ENCODE assay signal across 8 mouse cellular contexts in the genomic region with DNA sequence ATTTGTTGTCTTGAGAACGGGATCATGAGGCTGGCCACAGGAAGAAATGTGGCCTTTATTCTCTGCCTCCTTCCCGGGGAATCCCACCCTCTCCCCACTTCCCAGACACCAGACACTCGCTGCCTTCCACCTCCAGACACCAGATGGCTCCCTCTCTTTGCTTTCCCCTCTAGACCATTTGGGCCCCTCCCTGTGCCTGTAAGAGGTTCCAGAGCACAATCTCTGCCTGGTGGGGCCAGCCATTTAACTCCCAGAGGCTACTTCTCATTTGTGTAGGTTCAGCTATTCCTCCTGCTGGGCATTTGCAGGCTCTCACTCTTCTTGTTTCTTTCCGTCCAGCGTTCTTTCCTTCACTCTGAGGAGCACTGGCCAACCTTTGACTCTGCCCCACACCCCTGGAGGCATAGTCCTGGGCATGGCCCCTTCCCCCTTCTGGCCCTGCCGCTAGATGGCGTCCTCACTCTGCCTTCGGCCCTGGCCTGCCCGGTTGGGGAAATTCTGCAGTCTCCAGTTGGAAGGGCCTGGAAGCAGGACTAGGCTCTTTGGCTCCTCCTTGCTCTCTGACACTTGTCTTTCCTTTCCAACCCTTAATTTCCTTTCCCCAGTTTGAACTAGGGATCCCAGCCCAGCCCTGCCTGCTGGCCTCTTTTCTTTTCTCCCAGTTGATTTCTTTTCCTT. TPM values are rescaled to one million over a fixed set of nuclear protein-coding genes. Genes with fewer than 3 reads are reported as not detected.
DNase-seq lines count a peak whose midpoint lies in the region; TF ChIP-seq lines count a peak whose summit lies in the region.

No protein-coding gene starts in this region.

- H3K4me3 ChIP-seq in cerebellum, adult 2 months (replicated peaks; ENCODE audit: insufficient read depth, low read depth, low read length): no peak overlapping the region
- no peak overlapping the region for H3K4me3 ChIP-seq in C2C12 (ENCODE audit: insufficient read depth, poor library complexity, severe bottlenecking)

- intact Hi-C loops in heart, postnatal 36 days (cut with DNase I): loop anchor here (1.0 kb wide), 1 partner anchor 567 kb away; no protein-coding TSS in a partner anchor
- intact Hi-C loops in left cerebral cortex, postnatal 36 days (cut with DNase I): loop anchor here (2.0 to 5.0 kb wide), 2 partner anchors 567 to 728 kb away; a partner anchor contains a TSS

- no peaks in the 10 kb centered on the region for H3K79me3 ChIP-seq in C2C12 (ENCODE audit: low read depth)

- TF ChIP-seq CTCF in cerebellum, adult 2 months (IDR thresholded peaks at IDR 0.05; ENCODE audit: borderline replicate concordance, insufficient read depth, low read depth, low read length): peak; percentile 48; the same call in 1 of the 2 replicates
- TF ChIP-seq CTCF in C2C12 (IDR thresholded peaks at IDR 0.05; ENCODE audit: control insufficient read depth, insufficient read depth, insufficient read length): peak; percentile 20

- H3K27ac ChIP-seq in cerebellum, adult 2 months (ENCODE audit: insufficient read depth, low read length): no peak overlapping the region

- peaks cover 2% of the 10 kb centered on the region; the same call in 1 of the 2 replicates for H3K27me3 ChIP-seq in cerebellum, adult 2 months (ENCODE audit: control insufficient read depth, insufficient read depth, low read length)
- peaks cover 34% of the 10 kb centered on the region for H3K27me3 ChIP-seq in C2C12 (ENCODE audit: control insufficient read depth, insufficient read depth, insufficient read length)

- no peak for TF ChIP-seq POLR2A in cerebellum, adult 2 months (IDR thresholded peaks at IDR 0.05; ENCODE audit: borderline replicate concordance, insufficient read depth, low read length)

- H3ac ChIP-seq in C2C12 (ENCODE audit: control insufficient read depth, insufficient read length, low read depth): no peak overlapping the region

- no peaks in the 10 kb centered on the region for H3K36me3 ChIP-seq in C2C12 (ENCODE audit: control insufficient read depth, insufficient read depth)

- H3K4me1 ChIP-seq in cerebellum, adult 2 months (ENCODE audit: control insufficient read depth, insufficient read depth, low read length): no peaks in the 10 kb centered on the region

- peak; percentile 28 to 41 for DNase-seq in cerebellum, adult 2 months
- DNase-seq in cerebellum, adult 11-12 months: no peak
- peak; percentile 65 to 77 for DNase-seq in cerebellum, postnatal 14 days
- DNase-seq in heart, postnatal 36 days: peak; percentile 14 to 38
- peak; percentile 45 to 53 for DNase-seq in left cerebral cortex, postnatal 36 days (ENCODE audit: low spot score in 2 of 2)
- DNase-seq in naive thymus-derived CD4-positive, alpha-beta T cell, adult 2 months (ENCODE audit: low read depth): peak; percentile 6
- DNase-seq in yolk sac, embryonic 10.5 days (ENCODE audit: low spot score): peak; percentile 25

- 4% methylated on average over 9 of the region's 9 CpGs for WGBS in cerebellum, adult 2 months

- H3K79me2 ChIP-seq in C2C12 (ENCODE audit: control insufficient read depth, insufficient read depth): no peaks in the 10 kb centered on the region

TF ChIP-seq in C2C12, 6 proteins besides CTCF, POLR2A, EP300 and RAD21:
- TF ChIP-seq MAX (IDR thresholded peaks at IDR 0.05): no peak
- no peak for TF ChIP-seq USF1 (IDR thresholded peaks at IDR 0.05; ENCODE audit: low read depth)
- no peak for TF ChIP-seq MYOD1 (IDR thresholded peaks at IDR 0.05; ENCODE audit: control insufficient read depth, insufficient read length, low read depth)
TF ChIP-seq in C2C12: peak in this region for 0.

RNA-seq across cellular contexts. Expression of a gene that starts 2.6 kb away (rescaled TPM):
- polyA plus RNA-seq in cerebellum, adult 2 months (2012; rRNA removed): 5.1 TPM in 2 replicates
- polyA plus RNA-seq in C2C12 (2012; fragmentation: generic; extraction: Trizol): not detected
- total RNA-seq in heart, postnatal 36 days (2021): not detected
- 1 to 10 TPM; 2.7 to 3.5 TPM for total RNA-seq in left cerebral cortex, postnatal 36 days (2021)
